Mouse (Mus musculus) limb, embryonic 13.5 days (tissue): ENCODE results near the gene Gm5426. TPM values are rescaled to one million over a fixed set of nuclear protein-coding genes. Genes with fewer than 3 reads are reported as not detected.

Experiments
- ATAC-seq: fragments of 200-750 bp; cut with Nextera tagmentation; 2 replicates; pipeline ENCODE4 v1.8.0; 2017; ENCODE audit warnings: low read depth, moderate number of reproducible peaks, moderate TSS enrichment; ENCODE audit not compliant: low FRiP score
- H3K27ac ChIP-seq: fragments of 300-500 bp; sonication (generic); 2 replicates; pipeline ENCODE4 v1.5.1; 2015; ENCODE audit warnings: inconsistent platforms, mild to moderate bottlenecking, moderate library complexity
- H3K27me3 ChIP-seq: fragments of 300-500 bp; sonication (generic); 2 replicates; pipeline ENCODE4 v1.6.1; 2015; ENCODE audit warnings: mild to moderate bottlenecking, inconsistent platforms
- H3K36me3 ChIP-seq: fragments of 300-500 bp; sonication (generic); 2 replicates; pipeline ENCODE4 v1.6.1; 2015; ENCODE audit warnings: inconsistent platforms, mild to moderate bottlenecking, moderate library complexity
- H3K4me1 ChIP-seq: fragments of 300-500 bp; sonication (generic); 2 replicates; pipeline ENCODE4 v1.6.1; 2015; ENCODE audit warnings: inconsistent platforms
- H3K4me2 ChIP-seq: fragments of 300-500 bp; sonication (generic); replicated peaks from 2 replicates; pipeline ENCODE4 v1.6.1; 2015; ENCODE audit warnings: inconsistent platforms, mild to moderate bottlenecking, moderate library complexity
- H3K4me3 ChIP-seq: fragments of 300-500 bp; sonication (generic); 2 replicates; pipeline ENCODE4 v1.5.1; 2015; ENCODE audit warnings: moderate library complexity, mild to moderate bottlenecking, inconsistent platforms
- H3K9ac ChIP-seq: fragments of 300-500 bp; sonication (generic); 2 replicates; pipeline ENCODE4 v1.6.1; 2015; ENCODE audit warnings: mild to moderate bottlenecking, inconsistent platforms
- H3K9me3 ChIP-seq: fragments of 300-500 bp; sonication (generic); 2 replicates; pipeline ENCODE4 v1.6.1; 2016; ENCODE audit warnings: inconsistent platforms
- WGBS: fragments of 180-500 bp; shearing (Covaris S2); methylation state at CpG from one replicate; pipeline ENCODE4 v1.1.7; 2015; 5-methylcytosine and 5-hydroxymethylcytosine counted together
- polyA plus RNA-seq: library from polyadenylated mRNA; unstranded; fragments of >200 nt; fragmentation: Nextera tagmentation; extraction: Ambion mirVana; gene quantifications from 2 replicates; pipeline ENCODE4 v1.2.1, GENCODE M21; 2015

Gene Gm5426
- polyA plus RNA-seq, 1 experiment from 2014 or later = not detected

DNA sequence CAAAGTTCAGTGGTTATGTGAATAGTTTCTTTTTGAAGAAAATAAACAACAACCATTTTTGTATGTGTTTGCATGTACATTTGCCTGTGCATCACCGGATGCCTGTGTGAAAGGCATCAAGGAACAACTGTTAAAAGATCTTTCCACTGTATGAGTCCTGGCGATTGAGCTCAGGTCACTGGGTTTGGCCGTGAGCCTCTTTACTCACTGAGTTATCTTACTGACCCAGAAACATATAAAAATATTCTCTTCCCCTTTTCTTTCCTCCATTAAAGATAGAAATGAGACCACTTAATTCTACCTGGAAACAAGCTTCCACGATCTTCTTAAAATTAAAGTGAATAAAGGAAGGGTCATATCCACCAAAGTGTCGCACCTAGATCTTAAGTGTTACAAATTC lies 10.2 kb downstream of the Gm5426 start:
- H3K4me3 ChIP-seq = no peak overlapping the region
- no peaks in the 10 kb centered on the region for H3K27me3 ChIP-seq
- H3K9ac ChIP-seq = no peak overlapping the region
- peaks cover 19% of the 10 kb centered on the region for H3K4me1 ChIP-seq
- H3K27ac ChIP-seq = no peak overlapping the region
- no peak for ATAC-seq
- H3K36me3 ChIP-seq = no peaks in the 10 kb centered on the region
- 90% methylated on average over 5 of the region's 5 CpGs for WGBS
- no peak overlapping the region for H3K4me2 ChIP-seq
- H3K9me3 ChIP-seq = no peaks in the 10 kb centered on the region

DNA sequence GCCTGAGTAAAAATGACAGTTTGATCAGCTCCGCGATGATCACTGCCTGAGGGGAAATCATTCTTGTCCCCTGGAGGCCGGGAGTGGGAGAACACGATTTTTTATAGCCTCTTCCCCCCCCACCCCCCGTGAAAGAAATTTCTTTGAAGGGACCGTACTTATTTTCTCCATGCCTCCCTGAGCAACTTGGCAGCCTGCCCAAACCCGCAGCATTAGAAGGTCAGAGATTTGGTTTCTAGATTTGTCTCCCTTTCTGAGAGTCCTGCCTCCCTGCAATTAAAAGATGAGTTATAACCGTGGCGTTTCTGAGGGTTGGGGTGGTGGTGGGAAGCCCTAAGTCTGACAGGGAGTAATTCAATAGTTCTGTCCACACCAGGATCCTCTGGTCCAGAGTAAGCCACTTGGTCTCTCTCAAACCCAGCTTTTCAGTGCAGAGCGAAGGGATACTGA lies 11.9 kb downstream of the Gm5426 start:
- Histone ChIP-seq H3K4me3 (no peak overlapping the region), H3K36me3 (no peaks in the 10 kb centered on the region), H3K9me3 (no peaks in the 10 kb centered on the region), H3K9ac (no peak overlapping the region), H3K4me1 (peaks cover 19% of the 10 kb centered on the region), H3K27me3 (no peaks in the 10 kb centered on the region), H3K4me2 (peak overlapping the region; percentile 49), H3K27ac (no peak overlapping the region)
- 13% methylated on average over 10 of the region's 10 CpGs for WGBS
- peak; percentile 57; the same call in 1 of the 2 replicates for ATAC-seq

DNA sequence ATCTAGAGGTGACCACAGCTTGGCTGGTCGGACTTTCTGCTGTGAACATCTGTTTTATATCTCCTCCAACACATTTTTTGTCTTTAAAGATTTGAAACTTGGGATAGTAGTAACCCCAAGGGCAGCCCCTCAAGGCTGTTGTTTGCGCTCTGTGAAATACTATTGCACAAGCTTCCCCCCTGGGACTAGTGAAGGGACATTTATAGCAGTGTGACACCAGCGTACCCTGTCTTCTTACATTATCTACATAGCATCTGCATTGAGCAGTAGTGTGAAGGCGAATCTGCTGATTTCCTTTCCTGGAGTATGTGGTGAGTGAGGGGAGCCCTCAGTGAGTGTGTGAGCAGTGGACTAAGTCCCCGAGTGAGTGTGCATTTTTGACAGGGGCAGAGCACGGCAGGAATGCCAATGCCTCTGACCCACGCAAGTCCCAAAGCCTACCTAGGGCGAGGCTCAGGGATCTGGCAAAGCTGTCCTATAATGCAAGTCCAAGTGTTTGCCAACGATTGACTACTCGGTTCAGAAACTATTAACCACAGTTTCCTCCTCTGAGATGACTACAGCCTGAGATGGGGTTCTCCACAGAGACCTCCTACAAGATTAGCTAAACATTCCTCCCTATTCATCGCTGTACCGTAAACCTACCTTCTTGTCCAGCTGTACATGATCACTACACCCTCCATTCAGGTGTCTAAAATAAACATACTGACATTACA lies 14.2 kb downstream of the Gm5426 start:
- H3K27me3 ChIP-seq = no peaks in the 10 kb centered on the region
- WGBS = 77% methylated on average over 12 of the region's 12 CpGs
- H3K9me3 ChIP-seq = no peaks in the 10 kb centered on the region
- ATAC-seq = no peak
- no peak overlapping the region for H3K27ac ChIP-seq
- no peak overlapping the region for H3K4me2 ChIP-seq
- H3K4me1 ChIP-seq = peaks cover 19% of the 10 kb centered on the region
- no peak overlapping the region for H3K4me3 ChIP-seq
- H3K36me3 ChIP-seq = no peaks in the 10 kb centered on the region
- H3K9ac ChIP-seq = no peak overlapping the region

DNA sequence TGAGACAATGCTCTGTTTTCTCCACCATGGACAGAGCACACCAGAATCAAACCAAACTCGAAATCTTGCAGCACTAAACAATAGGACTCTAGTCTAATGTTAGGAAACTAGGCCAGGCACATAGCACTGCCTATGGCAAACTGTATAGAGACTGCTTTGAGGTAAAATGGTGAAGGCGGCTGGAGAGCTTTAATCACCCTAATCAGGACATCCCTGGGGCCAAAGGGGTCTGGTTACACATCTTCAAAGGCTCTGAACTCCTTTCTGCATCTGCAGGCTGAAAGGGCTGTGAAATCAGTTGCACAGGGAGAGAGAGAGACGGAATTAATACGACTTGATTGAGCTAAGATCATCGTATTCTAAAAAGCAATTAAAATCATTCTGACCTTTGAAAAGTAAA lies 16.9 kb downstream of the Gm5426 start:
- H3K4me3 ChIP-seq = no peak overlapping the region
- no peak overlapping the region for H3K27ac ChIP-seq
- no peaks in the 10 kb centered on the region for H3K9me3 ChIP-seq
- H3K9ac ChIP-seq = no peak overlapping the region
- 24% methylated on average over 5 of the region's 5 CpGs for WGBS
- H3K4me1 ChIP-seq = peaks cover 10% of the 10 kb centered on the region
- no peak overlapping the region for H3K4me2 ChIP-seq
- no peaks in the 10 kb centered on the region for H3K27me3 ChIP-seq
- no peaks in the 10 kb centered on the region for H3K36me3 ChIP-seq
- no peak for ATAC-seq

DNA sequence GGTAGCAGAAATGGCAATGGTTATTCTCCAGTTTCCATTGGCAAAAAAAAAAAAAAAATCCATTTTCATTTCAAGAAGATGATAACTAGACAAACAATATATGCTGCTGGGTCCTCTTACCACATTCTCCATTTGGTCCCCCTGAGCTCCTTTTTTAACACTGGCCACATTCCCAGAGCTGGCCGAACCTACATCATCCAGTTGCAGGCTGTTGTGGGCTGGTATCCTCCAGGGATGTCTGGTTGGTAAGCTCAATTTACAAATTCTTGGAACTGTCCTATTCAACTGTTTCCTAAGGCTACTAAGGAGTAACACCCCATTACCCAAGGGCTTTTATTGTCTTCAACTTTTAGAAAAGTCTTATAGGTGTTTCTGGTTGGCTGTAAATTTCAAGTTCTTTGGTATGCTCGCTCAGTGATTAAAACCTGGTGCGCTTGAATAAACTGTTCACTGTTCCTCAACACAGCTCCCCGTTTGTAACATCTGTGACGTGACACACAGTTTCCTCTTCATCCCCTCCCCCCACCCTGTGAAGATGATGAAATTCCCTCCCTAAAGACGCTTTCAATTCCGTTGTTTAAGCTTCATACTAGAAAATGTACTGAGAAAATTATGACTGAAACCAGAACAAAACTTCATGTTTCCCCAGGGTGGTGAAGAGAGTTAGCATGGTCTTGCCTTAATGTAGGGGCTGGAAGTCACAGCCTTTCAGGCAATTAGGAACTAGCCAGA lies 26.7 kb downstream of the Gm5426 start:
- 31% methylated on average over 7 of the region's 7 CpGs for WGBS
- Histone ChIP-seq H3K4me2 (no peak overlapping the region), H3K4me1 (peaks cover 7% of the 10 kb centered on the region), H3K36me3 (no peaks in the 10 kb centered on the region), H3K27ac (no peak overlapping the region), H3K4me3 (no peak overlapping the region), H3K9ac (no peak overlapping the region), H3K27me3 (no peaks in the 10 kb centered on the region), H3K9me3 (no peaks in the 10 kb centered on the region; the same call in 1 of the 2 replicates)
- peak; percentile 40; the same call in 1 of the 2 replicates for ATAC-seq

DNA sequence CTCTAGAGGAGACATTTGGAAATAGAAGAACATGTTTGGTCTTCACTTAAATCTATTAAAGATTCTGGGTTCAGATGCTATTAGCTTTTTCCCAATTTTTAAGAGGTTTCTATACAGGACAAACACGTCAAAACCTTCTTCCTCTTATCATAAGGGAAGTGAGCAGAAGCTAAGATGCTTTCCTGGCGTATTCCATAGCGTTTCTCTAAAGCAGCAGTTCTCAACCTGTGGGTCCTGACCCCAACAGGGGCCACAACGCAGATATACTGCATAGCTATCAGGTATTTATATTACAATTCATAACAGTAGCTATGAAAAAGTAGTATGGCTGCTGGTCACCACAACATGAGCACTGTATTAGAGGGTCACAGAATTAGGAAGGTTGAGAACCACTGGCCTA lies 27.4 kb downstream of the Gm5426 start:
- Histone ChIP-seq H3K4me3 (no peak overlapping the region), H3K27ac (no peak overlapping the region), H3K27me3 (no peaks in the 10 kb centered on the region), H3K36me3 (no peaks in the 10 kb centered on the region), H3K9me3 (no peaks in the 10 kb centered on the region; the same call in 1 of the 2 replicates), H3K4me2 (no peak overlapping the region), H3K9ac (no peak overlapping the region), H3K4me1 (peaks cover 7% of the 10 kb centered on the region)
- WGBS = 87% methylated on average over 4 of the region's 4 CpGs
- no peak for ATAC-seq

DNA sequence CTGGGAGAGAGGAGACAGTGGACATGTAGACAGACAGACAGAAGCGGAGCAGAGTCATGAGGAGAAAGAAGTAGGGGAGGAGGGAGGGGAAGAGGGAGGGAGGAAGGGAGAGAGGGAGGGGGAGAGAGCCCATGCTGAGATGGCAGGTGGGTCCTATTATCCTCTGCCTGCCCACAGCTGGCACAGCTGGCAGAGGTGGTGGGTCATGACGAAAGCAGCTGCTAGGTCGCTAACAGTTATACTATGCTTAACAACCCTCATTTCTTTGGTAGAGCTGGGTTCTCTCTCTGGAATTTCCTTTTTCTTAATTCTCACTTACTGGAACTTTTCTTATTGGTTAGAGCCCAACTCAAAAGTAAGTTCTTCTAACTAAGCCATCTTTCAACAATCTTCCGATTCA lies 28.9 kb downstream of the Gm5426 start:
- H3K9me3 ChIP-seq = no peaks in the 10 kb centered on the region; the same call in 1 of the 2 replicates
- ATAC-seq = no peak
- WGBS = 62% methylated on average over 4 of the region's 4 CpGs
- no peak overlapping the region for H3K4me2 ChIP-seq
- no peak overlapping the region for H3K4me3 ChIP-seq
- no peak overlapping the region for H3K27ac ChIP-seq
- H3K36me3 ChIP-seq = no peaks in the 10 kb centered on the region
- no peaks in the 10 kb centered on the region for H3K27me3 ChIP-seq
- H3K4me1 ChIP-seq = peaks cover 7% of the 10 kb centered on the region
- no peak overlapping the region for H3K9ac ChIP-seq

DNA sequence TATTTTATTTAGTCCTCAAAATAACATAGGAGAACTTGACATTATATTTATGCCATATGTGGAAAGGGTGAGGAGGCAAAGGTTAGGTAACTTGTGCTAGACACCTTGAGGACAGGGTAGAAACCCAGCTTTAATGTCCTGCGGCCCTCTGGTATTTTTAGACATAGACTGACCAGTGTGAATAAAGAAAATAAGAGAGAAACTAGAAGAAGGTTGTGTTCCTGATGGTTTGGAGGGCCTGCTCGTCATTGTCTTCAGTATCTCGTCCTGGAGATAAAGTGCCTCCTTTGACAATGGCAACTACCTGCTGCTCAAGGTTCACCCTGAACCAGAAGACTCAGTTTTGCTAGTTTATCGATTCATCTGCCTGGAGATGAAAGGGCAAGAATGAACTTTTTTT lies 32.6 kb downstream of the Gm5426 start:
- H3K4me2 ChIP-seq = no peak overlapping the region
- no peaks in the 10 kb centered on the region for H3K36me3 ChIP-seq
- no peak overlapping the region for H3K4me3 ChIP-seq
- H3K9ac ChIP-seq = no peak overlapping the region
- H3K9me3 ChIP-seq = no peaks in the 10 kb centered on the region
- H3K27ac ChIP-seq = no peak overlapping the region
- no peaks in the 10 kb centered on the region for H3K27me3 ChIP-seq
- H3K4me1 ChIP-seq = peaks cover 4% of the 10 kb centered on the region; the same call in 1 of the 2 replicates
- WGBS = 93% methylated on average over 4 of the region's 4 CpGs
- no peak for ATAC-seq

DNA sequence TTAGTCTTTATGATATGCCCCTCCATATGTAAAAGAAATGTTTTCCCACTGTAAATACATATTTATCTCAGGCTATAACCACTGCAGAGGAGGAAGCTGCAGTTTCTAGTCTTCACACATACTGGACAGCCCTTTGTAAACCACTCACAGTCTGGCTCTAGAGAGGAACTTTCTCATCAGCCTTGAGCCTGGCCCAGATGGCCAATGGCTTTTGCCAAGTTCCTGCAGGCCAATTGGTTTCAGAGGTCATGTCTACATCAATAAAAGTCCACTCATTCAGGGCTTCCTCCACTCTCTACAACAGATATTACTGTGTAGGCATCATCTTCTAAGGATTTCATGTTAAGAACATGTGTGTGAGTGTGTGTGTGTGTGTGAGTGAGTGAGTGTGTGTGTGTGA lies 35.1 kb downstream of the Gm5426 start:
- no peak for ATAC-seq
- H3K9ac ChIP-seq = no peak overlapping the region
- no peaks in the 10 kb centered on the region for H3K36me3 ChIP-seq
- no peak overlapping the region for H3K27ac ChIP-seq
- H3K27me3 ChIP-seq = no peaks in the 10 kb centered on the region
- no peak overlapping the region for H3K4me2 ChIP-seq
- no peak overlapping the region for H3K4me3 ChIP-seq
- peaks cover 4% of the 10 kb centered on the region; the same call in 1 of the 2 replicates for H3K4me1 ChIP-seq
- H3K9me3 ChIP-seq = no peaks in the 10 kb centered on the region

DNA sequence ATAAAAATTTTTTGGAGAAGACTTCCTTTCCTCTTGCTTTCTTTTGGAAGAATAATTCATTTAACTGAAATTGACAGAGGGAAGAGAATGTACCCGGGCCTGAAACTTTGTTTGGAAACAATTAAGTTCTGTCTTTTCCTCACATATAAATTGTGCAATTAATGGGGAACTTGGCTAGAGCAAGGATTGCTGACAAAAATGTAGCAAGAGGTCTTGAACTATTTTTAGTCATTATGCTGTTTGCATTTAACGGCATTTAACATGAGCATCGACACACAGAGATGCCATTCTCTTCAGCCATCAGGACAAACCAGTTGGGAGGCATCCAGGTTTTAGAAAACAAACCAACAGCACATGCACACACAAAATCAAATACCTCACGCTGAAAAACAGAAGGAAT lies 36.6 kb downstream of the Gm5426 start:
- Histone ChIP-seq H3K27ac (no peak overlapping the region), H3K9me3 (no peaks in the 10 kb centered on the region), H3K4me1 (peaks cover 4% of the 10 kb centered on the region; the same call in 1 of the 2 replicates), H3K27me3 (no peaks in the 10 kb centered on the region), H3K9ac (no peak overlapping the region), H3K4me3 (no peak overlapping the region), H3K4me2 (no peak overlapping the region), H3K36me3 (no peaks in the 10 kb centered on the region)
- no peak for ATAC-seq
- 52% methylated on average over 4 of the region's 4 CpGs for WGBS

DNA sequence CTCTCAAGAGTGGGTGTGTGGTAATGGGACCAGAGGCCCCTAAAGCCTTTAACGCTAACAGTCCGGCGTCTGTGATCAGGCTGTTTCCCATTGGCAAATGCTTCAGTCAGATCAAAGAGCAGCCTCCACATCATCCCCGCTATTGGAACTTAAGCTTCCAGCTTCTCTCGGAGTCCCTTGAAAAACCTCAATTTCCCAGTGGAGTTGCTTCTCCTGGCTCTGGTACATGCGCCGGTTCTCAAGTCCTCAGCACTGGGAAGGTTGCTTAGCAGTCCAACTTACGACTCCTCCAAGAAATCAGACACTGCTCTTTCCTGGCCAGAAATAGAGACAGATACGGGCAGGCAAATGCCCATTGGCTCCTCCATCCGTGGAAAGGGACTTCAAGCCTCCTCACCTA lies 37.4 kb downstream of the Gm5426 start:
- Histone ChIP-seq H3K9me3 (no peaks in the 10 kb centered on the region), H3K4me3 (no peak overlapping the region), H3K4me1 (peaks cover 4% of the 10 kb centered on the region; the same call in 1 of the 2 replicates), H3K9ac (no peak overlapping the region), H3K27me3 (no peaks in the 10 kb centered on the region), H3K27ac (no peak overlapping the region), H3K36me3 (no peaks in the 10 kb centered on the region), H3K4me2 (no peak overlapping the region)
- 46% methylated on average over 10 of the region's 10 CpGs for WGBS
- no peak for ATAC-seq

DNA sequence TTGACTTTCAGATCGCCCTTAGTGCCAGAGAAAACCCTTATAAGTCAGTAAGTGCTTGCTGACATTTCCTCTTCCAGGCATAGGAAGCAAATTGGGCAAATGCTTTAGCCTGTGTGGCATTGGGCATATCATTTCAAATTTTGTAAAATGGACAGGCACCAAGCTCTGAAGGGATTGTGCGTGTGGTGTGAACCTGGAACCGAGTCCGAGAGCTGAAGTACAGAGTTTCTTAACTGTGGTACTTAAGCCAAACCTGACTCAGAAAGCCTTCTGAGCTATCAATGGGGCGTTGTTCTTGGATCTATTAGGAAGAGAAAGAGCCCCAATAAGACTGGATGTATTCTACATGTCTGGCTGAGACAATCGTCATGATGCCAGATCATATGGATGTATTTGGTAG lies 40.5 kb downstream of the Gm5426 start:
- H3K4me2 ChIP-seq = no peak overlapping the region
- no peaks in the 10 kb centered on the region for H3K36me3 ChIP-seq
- no peak overlapping the region for H3K27ac ChIP-seq
- no peaks in the 10 kb centered on the region for H3K27me3 ChIP-seq
- 93% methylated on average over 6 of the region's 6 CpGs for WGBS
- ATAC-seq = no peak
- no peak overlapping the region for H3K4me3 ChIP-seq
- H3K4me1 ChIP-seq = peaks cover 4% of the 10 kb centered on the region; the same call in 1 of the 2 replicates
- no peaks in the 10 kb centered on the region for H3K9me3 ChIP-seq
- H3K9ac ChIP-seq = no peak overlapping the region
